Mouse (Mus musculus) lung, adult 2 months (tissue): Measurements from ENCODE around the gene Pnpla2.

ENCODE experiments used
- CTCF ChIP-seq: fragments of 200-500 bp; IDR thresholded peaks from 2 replicates; pipeline ENCODE4 v1.5.1; 2011; ENCODE audit warnings: mild to moderate bottlenecking, low read length, control low read depth; ENCODE audit not compliant: insufficient read depth
- POLR2A ChIP-seq: fragments of 200-500 bp; IDR thresholded peaks from 2 replicates; pipeline ENCODE4 v1.6.1; 2011; ENCODE audit warnings: low read depth, mild to moderate bottlenecking, control low read depth, low read length, borderline replicate concordance; ENCODE audit errors: extremely low read depth

GRCm38 (mm10) chr7:141467230-141468030 lies 12.4 kb downstream of the Pnpla2 start, which contains the start of gene Cd151:
- TF ChIP-seq CTCF (no peak), POLR2A (peak; percentile 87; the same call in 1 of the 2 replicates)
